Mouse (Mus musculus): ENCODE data around the gene Fscn1. TPM values are rescaled to one million over a fixed set of nuclear protein-coding genes. Genes with fewer than 3 reads are reported as not detected.

Fscn1 gene
- polyA plus RNA-seq, 1 experiment: 27.3 TPM

GRCm38 (mm10) chr5:142962444-142962961, 2.4 kb downstream of the Fscn1 start:
- Histone ChIP-seq H3K36me3 (ENCODE audit: control insufficient read depth, insufficient read depth, low read length) (no peaks in the 10 kb centered on the region), H3K4me1 (ENCODE audit: control insufficient read depth, insufficient read depth, low read length) (peaks cover 43% of the 10 kb centered on the region), H3K27ac (ENCODE audit: control insufficient read depth, insufficient read depth, low read depth, low read length) (no peak overlapping the region), H3K27me3 (ENCODE audit: control insufficient read depth, insufficient read depth, low read length) (no peaks in the 10 kb centered on the region), H3K4me3 (ENCODE audit: control insufficient read depth, low read depth, low read length) (peak overlapping the region; percentile 48)
- TF ChIP-seq POLR2A (IDR thresholded peaks at IDR 0.05; ENCODE audit: control insufficient read depth, low read depth, low read length) (no peak), CTCF (IDR thresholded peaks at IDR 0.05; ENCODE audit: control insufficient read depth, insufficient read depth, insufficient replicate concordance, low read depth, low read length) (no peak)

GRCm38 (mm10) chr5:142963003-142963704, 3.0 kb downstream of the Fscn1 start:
- Histone ChIP-seq H3K27me3 (ENCODE audit: control insufficient read depth, insufficient read depth, low read length) (no peaks in the 10 kb centered on the region), H3K27ac (ENCODE audit: control insufficient read depth, insufficient read depth, low read depth, low read length) (no peak overlapping the region), H3K4me1 (ENCODE audit: control insufficient read depth, insufficient read depth, low read length) (peaks cover 43% of the 10 kb centered on the region), H3K36me3 (ENCODE audit: control insufficient read depth, insufficient read depth, low read length) (no peaks in the 10 kb centered on the region), H3K4me3 (ENCODE audit: control insufficient read depth, low read depth, low read length) (peak overlapping the region; percentile 41)
- TF ChIP-seq POLR2A (IDR thresholded peaks at IDR 0.05; ENCODE audit: control insufficient read depth, low read depth, low read length) (no peak), CTCF (IDR thresholded peaks at IDR 0.05; ENCODE audit: control insufficient read depth, insufficient read depth, insufficient replicate concordance, low read depth, low read length) (no peak)

GRCm38 (mm10) chr5:142963705-142964494, 3.8 kb downstream of the Fscn1 start:
- H3K27ac ChIP-seq (ENCODE audit: control insufficient read depth, insufficient read depth, low read depth, low read length): no peak overlapping the region
- H3K4me3 ChIP-seq (ENCODE audit: control insufficient read depth, low read depth, low read length): peak overlapping the region; percentile 41
- H3K36me3 ChIP-seq (ENCODE audit: control insufficient read depth, insufficient read depth, low read length): no peaks in the 10 kb centered on the region
- H3K4me1 ChIP-seq (ENCODE audit: control insufficient read depth, insufficient read depth, low read length): peaks cover 43% of the 10 kb centered on the region
- TF ChIP-seq CTCF (IDR thresholded peaks at IDR 0.05; ENCODE audit: control insufficient read depth, insufficient read depth, insufficient replicate concordance, low read depth, low read length) (no peak), POLR2A (IDR thresholded peaks at IDR 0.05; ENCODE audit: control insufficient read depth, low read depth, low read length) (no peak)
- no peaks in the 10 kb centered on the region for H3K27me3 ChIP-seq (ENCODE audit: control insufficient read depth, insufficient read depth, low read length)

DNA sequence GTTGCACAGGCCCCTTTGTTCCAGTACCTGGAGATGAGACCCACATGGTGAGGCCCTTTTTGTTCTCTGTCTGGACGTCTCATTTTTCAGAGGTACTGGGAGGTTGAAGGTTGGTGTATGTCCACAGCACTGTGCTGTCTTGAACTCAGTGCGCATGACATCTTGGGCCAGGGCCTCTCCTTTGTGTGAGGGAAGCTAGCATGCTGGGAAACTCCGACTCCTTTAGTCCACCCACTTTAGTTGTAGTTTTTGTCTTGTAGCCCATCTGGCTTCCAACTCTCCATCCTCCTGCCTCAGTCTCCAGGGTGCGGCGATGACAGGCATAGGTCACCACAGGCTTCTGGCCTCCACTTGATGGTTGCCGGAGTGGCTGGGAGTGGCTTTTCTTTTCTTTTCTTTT, 4.5 kb downstream of the Fscn1 start:
- H3K4me1 ChIP-seq (ENCODE audit: control insufficient read depth, insufficient read depth, low read length): peaks cover 45% of the 10 kb centered on the region
- TF ChIP-seq CTCF (IDR thresholded peaks at IDR 0.05; ENCODE audit: control insufficient read depth, insufficient read depth, insufficient replicate concordance, low read depth, low read length): no peak
- TF ChIP-seq POLR2A (IDR thresholded peaks at IDR 0.05; ENCODE audit: control insufficient read depth, low read depth, low read length): no peak
- H3K27me3 ChIP-seq (ENCODE audit: control insufficient read depth, insufficient read depth, low read length): no peaks in the 10 kb centered on the region
- H3K36me3 ChIP-seq (ENCODE audit: control insufficient read depth, insufficient read depth, low read length): no peaks in the 10 kb centered on the region
- peak overlapping the region; percentile 41 for H3K4me3 ChIP-seq (ENCODE audit: control insufficient read depth, low read depth, low read length)
- H3K27ac ChIP-seq (ENCODE audit: control insufficient read depth, insufficient read depth, low read depth, low read length): no peak overlapping the region

DNA sequence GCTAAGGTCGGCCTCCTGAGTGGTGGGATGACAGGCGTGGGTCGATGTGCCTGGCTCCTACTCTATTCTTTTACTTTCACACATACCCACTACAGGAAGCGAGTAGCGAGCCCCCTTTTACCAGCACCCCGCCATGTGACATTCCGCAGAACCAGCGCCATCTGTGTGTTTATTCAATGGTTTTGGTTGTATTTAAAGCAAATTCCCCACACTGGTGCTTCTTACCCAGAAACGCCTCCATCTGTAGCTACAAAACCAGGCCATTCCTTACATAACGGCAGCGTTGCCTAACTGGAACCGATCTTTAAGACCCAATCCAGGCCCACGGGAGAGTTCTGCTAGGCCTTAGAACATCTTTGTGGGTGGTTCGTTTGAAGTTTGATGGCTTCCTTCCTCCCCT, 8.3 kb downstream of the Fscn1 start:
- peaks cover 29% of the 10 kb centered on the region for H3K4me1 ChIP-seq (ENCODE audit: control insufficient read depth, insufficient read depth, low read length)
- H3K36me3 ChIP-seq (ENCODE audit: control insufficient read depth, insufficient read depth, low read length): no peaks in the 10 kb centered on the region
- no peak for TF ChIP-seq POLR2A (IDR thresholded peaks at IDR 0.05; ENCODE audit: control insufficient read depth, low read depth, low read length)
- TF ChIP-seq CTCF (IDR thresholded peaks at IDR 0.05; ENCODE audit: control insufficient read depth, insufficient read depth, insufficient replicate concordance, low read depth, low read length): no peak
- H3K4me3 ChIP-seq (ENCODE audit: control insufficient read depth, low read depth, low read length): no peak overlapping the region
- no peaks in the 10 kb centered on the region for H3K27me3 ChIP-seq (ENCODE audit: control insufficient read depth, insufficient read depth, low read length)
- H3K27ac ChIP-seq (ENCODE audit: control insufficient read depth, insufficient read depth, low read depth, low read length): no peak overlapping the region

GRCm38 (mm10) chr5:142973971-142974370, 13.8 kb downstream of the Fscn1 start:
- Histone ChIP-seq H3K4me1 (ENCODE audit: control insufficient read depth, insufficient read depth, low read length) (peaks cover 21% of the 10 kb centered on the region), H3K27me3 (ENCODE audit: control insufficient read depth, insufficient read depth, low read length) (no peaks in the 10 kb centered on the region), H3K36me3 (ENCODE audit: control insufficient read depth, insufficient read depth, low read length) (no peaks in the 10 kb centered on the region), H3K27ac (ENCODE audit: control insufficient read depth, insufficient read depth, low read depth, low read length) (no peak overlapping the region), H3K4me3 (ENCODE audit: control insufficient read depth, low read depth, low read length) (no peak overlapping the region)
- TF ChIP-seq CTCF (IDR thresholded peaks at IDR 0.05; ENCODE audit: control insufficient read depth, insufficient read depth, insufficient replicate concordance, low read depth, low read length): no peak
- no peak for TF ChIP-seq POLR2A (IDR thresholded peaks at IDR 0.05; ENCODE audit: control insufficient read depth, low read depth, low read length)

GRCm38 (mm10) chr5:142974598-142975121, 14.5 kb downstream of the Fscn1 start:
- H3K27me3 ChIP-seq (ENCODE audit: control insufficient read depth, insufficient read depth, low read length): no peaks in the 10 kb centered on the region
- TF ChIP-seq POLR2A (IDR thresholded peaks at IDR 0.05; ENCODE audit: control insufficient read depth, low read depth, low read length): no peak
- TF ChIP-seq CTCF (IDR thresholded peaks at IDR 0.05; ENCODE audit: control insufficient read depth, insufficient read depth, insufficient replicate concordance, low read depth, low read length): no peak
- no peaks in the 10 kb centered on the region for H3K36me3 ChIP-seq (ENCODE audit: control insufficient read depth, insufficient read depth, low read length)
- no peak overlapping the region for H3K4me3 ChIP-seq (ENCODE audit: control insufficient read depth, low read depth, low read length)
- H3K27ac ChIP-seq (ENCODE audit: control insufficient read depth, insufficient read depth, low read depth, low read length): no peak overlapping the region
- H3K4me1 ChIP-seq (ENCODE audit: control insufficient read depth, insufficient read depth, low read length): peaks cover 18% of the 10 kb centered on the region
